Mouse (Mus musculus) heart, adult 2 months (tissue): ENCODE measurements at regions not wholly inside any gene's neighbourhood (a gene's known extent, or its start where the extent isn't known, plus 50 kb on each side); places are given as distances from the start of the nearest gene placed in this dataset.

ENCODE experiments used
- DNase-seq, 2 experiments: peaks; one replicate each; pipeline ENCODE4 v3.0.0; 2021
- H3K27ac ChIP-seq: fragments of 200-600 bp; 2 replicates; pipeline ENCODE4 v1.8.1; 2022
- H3K27me3 ChIP-seq: fragments of 200-500 bp; 2 replicates; pipeline ENCODE4 v1.6.1; 2012; ENCODE audit warnings: mild to moderate bottlenecking, low read length, inconsistent platforms, mixed read lengths; ENCODE audit not compliant: control insufficient read depth, insufficient read depth
- H3K36me3 ChIP-seq: fragments of 200-500 bp; 2 replicates; pipeline ENCODE4 v1.6.1; 2012; ENCODE audit warnings: low read length, inconsistent platforms; ENCODE audit not compliant: control insufficient read depth, insufficient read depth
- H3K4me1 ChIP-seq: fragments of 200-500 bp; 2 replicates; pipeline ENCODE4 v1.6.1; 2011; ENCODE audit warnings: low read length; ENCODE audit not compliant: control insufficient read depth, insufficient read depth
- H3K4me3 ChIP-seq: fragments of 200-600 bp; 2 replicates; pipeline ENCODE4 v1.8.1; 2022
- H3K79me2 ChIP-seq: fragments of 200-500 bp; replicated peaks from 2 replicates; pipeline ENCODE4 v1.6.1; 2012; ENCODE audit warnings: mild to moderate bottlenecking, inconsistent platforms, low read length, moderate library complexity, mixed read lengths; ENCODE audit not compliant: control insufficient read depth, insufficient read depth
- H3K9ac ChIP-seq: fragments of 200-500 bp; 2 replicates; pipeline ENCODE4 v1.6.1; 2012; ENCODE audit warnings: low read depth, mild to moderate bottlenecking, control low read depth, inconsistent platforms, low read length, mixed read lengths
- CTCF ChIP-seq: fragments of 200-600 bp; IDR thresholded peaks from 2 replicates; pipeline ENCODE4 v1.8.1; 2022; ENCODE audit warnings: antibody characterized with exemption, mild to moderate bottlenecking, moderate library complexity
- EP300 ChIP-seq: fragments of 200-500 bp; IDR thresholded peaks from 2 replicates; pipeline ENCODE4 v1.6.1; 2011; ENCODE audit warnings: low read depth, low read length, control low read depth; ENCODE audit not compliant: insufficient read depth
- POLR2A ChIP-seq: fragments of 200-500 bp; IDR thresholded peaks from 2 replicates; pipeline ENCODE4 v1.6.1; 2011; ENCODE audit warnings: mild to moderate bottlenecking, low read depth, low read length, control low read depth; ENCODE audit not compliant: insufficient read depth
- WGBS: fragments of 180-500 bp; shearing (Covaris S2); methylation state at CpG from one replicate; pipeline ENCODE4 v1.1.7; 2018; 5-methylcytosine and 5-hydroxymethylcytosine counted together
- intact Hi-C: fragments of 180-260 bp; cut with DNase I; formaldehyde crosslinking; loops from one replicate; pipeline ENCODE4 v1.15.1; 2025

- DNase-seq = no peak
- Histone ChIP-seq H3K4me3 (no peak overlapping the region), H3K27me3 (no peaks in the 10 kb centered on the region), H3K79me2 (no peaks in the 10 kb centered on the region), H3K4me1 (peaks cover 1% of the 10 kb centered on the region; the same call in 1 of the 2 replicates), H3K36me3 (no peaks in the 10 kb centered on the region), H3K27ac (no peak overlapping the region), H3K9ac (no peak overlapping the region)
- intact Hi-C loops = loop anchor here (10.0 kb wide), 1 partner anchor 1131 kb away; no protein-coding TSS in a partner anchor
- TF ChIP-seq POLR2A (no peak), EP300 (no peak), CTCF (no peak)
- WGBS = 97% methylated on average over 3 of the region's 3 CpGs
These were observed 49.9 kb upstream of the Nepro start for GRCm38 (mm10) chr16:44674198-44674597.

DNA sequence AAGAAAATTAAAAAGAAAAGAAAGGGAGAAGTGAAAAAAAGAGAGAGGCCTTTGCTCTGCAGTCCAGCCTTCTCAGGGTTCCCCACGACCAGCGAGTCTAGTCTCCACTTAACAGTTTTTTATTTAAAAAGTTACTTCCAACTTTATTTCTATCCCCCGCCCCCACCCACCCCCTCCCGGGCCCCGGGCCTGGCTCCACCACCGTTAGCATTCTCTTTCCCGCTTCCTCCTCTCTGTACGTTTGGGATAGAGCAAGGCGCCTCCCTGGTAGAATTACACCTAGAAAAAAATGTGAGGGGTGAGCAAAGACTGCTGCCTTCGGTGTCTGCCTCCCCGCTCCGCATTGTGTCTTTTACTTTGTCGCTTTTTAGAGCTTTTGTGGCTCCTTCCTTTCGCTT is 51.7 kb upstream of the Nepro start:
- Histone ChIP-seq H3K4me1 (peaks cover 1% of the 10 kb centered on the region; the same call in 1 of the 2 replicates), H3K36me3 (no peaks in the 10 kb centered on the region), H3K79me2 (no peaks in the 10 kb centered on the region), H3K27ac (peak overlapping the region; percentile 50), H3K9ac (peak overlapping the region; percentile 65), H3K4me3 (peak overlapping the region; percentile 33; the same call in 1 of the 2 replicates), H3K27me3 (no peaks in the 10 kb centered on the region)
- intact Hi-C loops = loop anchor here (10.0 kb wide), 1 partner anchor 1132 kb away; no protein-coding TSS in a partner anchor
- TF ChIP-seq CTCF (no peak), EP300 (no peak), POLR2A (no peak)
- no peak for DNase-seq
- WGBS = 31% methylated on average over 14 of the region's 14 CpGs

GRCm38 (mm10) chr16:44671551-44672421 is 52.3 kb upstream of the Nepro start:
- Histone ChIP-seq H3K27me3 (no peaks in the 10 kb centered on the region), H3K4me3 (peak overlapping the region; percentile 33; the same call in 1 of the 2 replicates), H3K27ac (no peak overlapping the region), H3K79me2 (no peaks in the 10 kb centered on the region), H3K9ac (no peak overlapping the region), H3K36me3 (no peaks in the 10 kb centered on the region), H3K4me1 (peaks cover 1% of the 10 kb centered on the region; the same call in 1 of the 2 replicates)
- intact Hi-C loops = loop anchor here (10.0 kb wide), 1 partner anchor 1133 kb away; no protein-coding TSS in a partner anchor
- no peak for DNase-seq
- no peak for TF ChIP-seq EP300
- WGBS = 65% methylated on average over 22 of the region's 22 CpGs

DNA sequence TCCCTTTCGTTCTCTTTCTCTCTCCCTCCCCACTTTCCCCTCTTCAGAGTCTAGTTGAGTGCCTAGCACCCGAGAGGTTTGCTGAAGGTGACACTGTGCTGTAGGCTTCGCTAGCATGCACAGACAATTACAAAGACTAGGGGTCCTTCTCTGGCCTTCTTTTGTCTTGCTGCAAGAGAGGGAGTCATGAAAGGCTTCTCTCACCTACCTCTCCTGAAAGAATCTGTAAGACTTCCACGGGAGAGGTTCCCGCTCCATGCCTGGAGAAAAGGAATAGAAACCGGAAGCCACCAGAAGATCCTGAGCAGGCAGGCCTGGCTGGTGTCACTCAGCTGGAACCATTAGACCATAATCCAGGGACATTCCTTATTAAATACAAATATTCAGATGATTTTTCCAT is 56.0 kb upstream of the Nepro start:
- TF ChIP-seq POLR2A (no peak), EP300 (no peak), CTCF (no peak)
- intact Hi-C loops = no loop called here
- H3K27me3 ChIP-seq = no peaks in the 10 kb centered on the region
- no peaks in the 10 kb centered on the region for H3K79me2 ChIP-seq
- H3K4me1 ChIP-seq = no peaks in the 10 kb centered on the region
- no peak for DNase-seq
- 91% methylated on average over 6 of the region's 6 CpGs for WGBS
- no peak overlapping the region for H3K27ac ChIP-seq
- no peaks in the 10 kb centered on the region for H3K36me3 ChIP-seq
- no peak overlapping the region for H3K9ac ChIP-seq
- H3K4me3 ChIP-seq = no peak overlapping the region

DNA sequence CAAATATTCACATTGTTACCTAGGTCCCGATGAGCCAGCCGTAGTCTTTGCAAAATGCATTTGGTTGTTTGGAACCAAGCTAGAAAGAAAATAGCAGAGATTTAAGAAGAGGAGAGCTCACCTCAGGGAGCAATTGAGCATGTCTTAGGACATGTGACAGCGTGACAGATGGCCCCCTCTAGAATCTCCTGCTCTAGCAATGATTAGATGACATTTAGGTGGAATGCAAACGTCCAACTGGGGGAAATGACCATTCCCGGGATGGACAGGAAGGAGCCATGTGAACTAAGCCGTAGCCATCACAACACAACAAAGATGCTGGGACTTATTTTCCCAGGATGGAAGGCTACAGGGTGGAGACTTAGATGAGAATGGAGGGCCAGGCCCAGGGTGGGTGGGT is 57.0 kb upstream of the Nepro start:
- Histone ChIP-seq H3K9ac (no peak overlapping the region), H3K4me1 (no peaks in the 10 kb centered on the region), H3K27me3 (no peaks in the 10 kb centered on the region), H3K4me3 (no peak overlapping the region), H3K27ac (no peak overlapping the region), H3K36me3 (no peaks in the 10 kb centered on the region), H3K79me2 (no peaks in the 10 kb centered on the region)
- DNase-seq = no peak
- intact Hi-C loops = no loop called here
- no peak for TF ChIP-seq CTCF
- no peak for TF ChIP-seq POLR2A
- TF ChIP-seq EP300 = no peak
- 71% methylated on average over 6 of the region's 6 CpGs for WGBS

- H3K36me3 ChIP-seq = no peaks in the 10 kb centered on the region
- no peak overlapping the region for H3K9ac ChIP-seq
- WGBS = 89% methylated on average over 7 of the region's 7 CpGs
- intact Hi-C loops = no loop called here
- DNase-seq = no peak
- H3K27ac ChIP-seq = no peak overlapping the region
- H3K79me2 ChIP-seq = no peaks in the 10 kb centered on the region
- H3K4me3 ChIP-seq = no peak overlapping the region
- TF ChIP-seq POLR2A (no peak), CTCF (no peak), EP300 (no peak)
- H3K27me3 ChIP-seq = no peaks in the 10 kb centered on the region
- no peaks in the 10 kb centered on the region for H3K4me1 ChIP-seq
These were observed 57.6 kb upstream of the Nepro start for GRCm38 (mm10) chr16:44666431-44666997.
